Mouse (Mus musculus) cerebellum, postnatal 14 days (tissue): ENCODE results near the gene Gm28308.

Experiments used
- DNase-seq, 2 experiments: peaks; one replicate each; pipeline ENCODE4 v3.0.0; 2021; ENCODE audit warnings: mixed read lengths in 2 of 2

Gene Gm28308

DNA sequence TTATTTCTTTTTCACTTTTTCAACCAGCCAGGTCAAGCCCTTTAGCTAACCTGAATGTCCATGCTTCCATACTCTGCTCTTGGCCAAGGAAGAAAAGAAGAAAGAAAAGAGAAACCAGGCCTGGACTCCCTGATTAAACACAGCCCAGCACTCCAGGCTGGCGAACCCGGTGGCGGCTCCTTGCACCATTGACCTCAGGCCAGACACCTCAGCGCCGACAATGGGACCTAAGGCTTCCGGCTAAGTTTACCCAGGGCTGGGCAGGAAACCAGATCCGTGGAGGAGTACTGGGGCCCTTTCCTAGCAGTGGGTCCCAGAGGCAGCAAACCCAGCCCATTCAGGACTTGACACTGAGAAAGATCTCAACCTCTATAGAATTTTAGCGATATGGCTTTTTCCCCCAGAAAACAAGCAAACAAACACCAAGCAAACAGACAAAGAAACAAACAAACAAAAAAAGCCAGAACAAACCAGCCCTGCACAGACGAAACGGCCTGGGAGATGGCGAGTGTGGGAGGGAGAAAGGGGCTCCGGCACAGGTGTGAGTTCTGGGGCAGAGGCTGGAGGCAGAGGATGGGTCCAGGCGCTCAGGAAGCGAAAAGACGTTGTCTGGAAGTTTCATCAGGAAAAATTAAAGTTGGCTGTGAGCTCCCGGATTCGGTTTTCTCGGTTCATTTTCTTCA is 18.9 kb upstream of the Gm28308 start:
- no peak for DNase-seq

DNA sequence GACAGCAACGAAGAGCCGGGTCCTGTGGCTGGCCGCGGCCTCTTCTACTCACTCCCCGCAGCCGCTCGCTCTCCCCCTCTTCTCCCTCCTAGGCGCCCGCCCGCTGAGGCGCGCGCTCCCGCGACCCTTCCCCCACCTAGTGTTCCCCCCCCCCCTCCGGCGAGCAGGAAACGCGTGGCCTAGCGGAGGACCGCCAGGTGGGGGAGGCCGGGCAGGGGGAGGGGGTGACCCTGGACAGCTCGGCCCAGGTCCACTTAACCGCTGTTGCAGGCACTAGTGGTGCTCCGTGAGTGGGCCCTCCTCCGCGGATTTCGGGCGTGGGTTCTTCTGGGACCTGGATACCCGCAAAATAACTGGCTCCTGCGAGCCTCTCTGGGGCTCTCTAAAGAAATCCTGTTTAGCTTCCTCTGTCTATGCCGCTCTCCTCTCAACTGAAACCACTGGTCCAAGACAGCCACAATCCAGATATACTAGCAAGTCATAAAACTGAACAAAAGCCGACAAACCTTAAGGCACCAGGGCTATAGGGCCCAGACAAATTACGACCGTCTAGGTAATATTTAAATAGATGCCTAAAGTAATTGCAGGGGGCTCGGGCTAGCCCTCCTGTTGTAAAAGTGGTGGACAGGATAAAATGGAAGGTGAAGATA is 17.5 kb upstream of the Gm28308 start, which contains the start of gene Hoxa9:
Hoxa9 (minus strand) TSS at position 574 of the 650 bp plus-strand sequence.
- no peak for DNase-seq

DNA sequence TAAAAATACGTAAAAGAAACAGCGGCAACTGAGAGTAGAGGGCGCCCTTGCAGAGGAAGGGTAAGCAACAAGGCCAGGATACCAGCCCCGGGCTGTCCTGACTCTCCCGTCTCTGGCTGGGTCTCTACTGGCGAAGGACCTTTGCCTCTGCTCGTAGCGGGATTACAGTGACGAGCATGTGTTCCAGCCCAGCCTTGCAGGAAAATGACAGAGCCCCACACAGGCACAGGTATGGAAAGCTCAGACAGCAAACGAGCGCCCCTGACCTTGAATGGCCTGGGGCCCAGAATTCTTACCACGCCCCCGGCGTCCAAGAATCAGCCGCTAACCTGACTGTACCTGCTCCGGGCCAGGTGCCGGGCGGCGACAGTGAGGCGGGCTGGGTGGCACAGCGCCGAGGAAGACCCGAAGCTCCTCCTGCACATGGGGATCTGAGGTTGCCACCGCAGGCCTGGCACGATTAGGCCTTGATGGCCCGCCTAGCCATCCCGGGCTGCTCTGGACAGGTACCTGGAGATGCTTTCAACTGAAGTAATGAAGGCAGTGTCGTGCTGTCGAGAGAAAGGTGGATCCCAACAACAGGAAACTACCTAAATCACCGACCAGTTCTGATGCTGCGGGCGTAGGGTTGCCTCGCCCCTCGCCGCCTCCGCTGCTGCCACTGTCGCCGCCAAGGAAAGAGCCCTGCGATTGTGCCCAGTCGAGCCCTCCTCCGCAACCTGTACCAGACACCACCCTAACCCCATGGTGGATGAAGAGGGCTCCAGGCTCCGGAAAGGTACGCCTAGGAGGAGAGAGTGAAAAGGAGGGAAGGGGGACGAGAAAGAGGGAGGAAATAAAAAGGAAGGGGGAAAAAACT is 16.6 kb upstream of the Gm28308 start:
- no peak for DNase-seq

DNA sequence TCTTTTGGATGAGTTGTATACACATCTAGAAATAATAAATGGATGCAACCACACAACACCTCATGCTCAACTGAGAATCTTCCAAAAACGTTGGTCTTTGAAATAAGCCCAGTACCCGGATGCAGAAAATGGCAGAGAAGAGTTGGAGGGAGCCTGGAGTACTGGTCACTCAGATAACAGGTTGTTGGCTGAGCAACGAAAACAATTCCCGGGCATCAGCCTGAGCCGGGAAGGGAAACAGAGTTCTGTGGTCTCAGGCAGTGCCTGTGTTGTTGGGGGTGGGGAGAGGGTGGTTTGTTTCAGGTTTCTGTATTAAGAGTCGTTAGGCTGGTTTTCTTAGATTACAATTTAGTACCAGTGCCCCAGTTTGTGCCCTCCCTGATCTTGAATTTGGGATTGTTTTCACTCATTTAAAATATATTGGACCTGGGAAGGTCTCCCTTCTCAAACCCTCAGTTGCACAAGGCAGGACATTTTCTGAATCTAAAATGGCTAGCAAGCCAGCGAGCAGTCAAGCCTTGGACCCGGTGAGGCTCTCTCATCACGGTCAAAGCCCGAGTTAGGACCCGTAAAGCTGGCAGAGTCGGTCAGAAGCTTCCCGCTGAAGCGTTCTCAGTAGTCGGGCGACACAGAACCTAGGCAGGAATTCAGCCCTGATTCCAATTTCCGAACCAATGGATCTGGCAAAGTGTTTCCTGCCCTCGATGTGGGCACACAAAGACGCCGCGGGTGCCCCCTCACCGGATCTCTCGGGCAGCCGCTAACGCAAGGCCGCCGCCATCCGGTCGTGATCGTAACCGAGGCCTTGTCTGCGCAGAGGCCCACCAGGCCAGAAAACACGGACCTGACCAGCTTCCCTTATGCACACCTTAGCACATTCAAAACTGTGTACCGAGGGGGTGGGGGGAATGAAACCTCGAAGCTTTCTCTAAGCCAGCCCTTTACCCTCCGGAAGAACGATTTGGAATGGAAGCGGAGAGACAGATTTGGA is 15.6 kb upstream of the Gm28308 start:
- DNase-seq, result peak in 1 of 2 experiments; percentile 20

DNA sequence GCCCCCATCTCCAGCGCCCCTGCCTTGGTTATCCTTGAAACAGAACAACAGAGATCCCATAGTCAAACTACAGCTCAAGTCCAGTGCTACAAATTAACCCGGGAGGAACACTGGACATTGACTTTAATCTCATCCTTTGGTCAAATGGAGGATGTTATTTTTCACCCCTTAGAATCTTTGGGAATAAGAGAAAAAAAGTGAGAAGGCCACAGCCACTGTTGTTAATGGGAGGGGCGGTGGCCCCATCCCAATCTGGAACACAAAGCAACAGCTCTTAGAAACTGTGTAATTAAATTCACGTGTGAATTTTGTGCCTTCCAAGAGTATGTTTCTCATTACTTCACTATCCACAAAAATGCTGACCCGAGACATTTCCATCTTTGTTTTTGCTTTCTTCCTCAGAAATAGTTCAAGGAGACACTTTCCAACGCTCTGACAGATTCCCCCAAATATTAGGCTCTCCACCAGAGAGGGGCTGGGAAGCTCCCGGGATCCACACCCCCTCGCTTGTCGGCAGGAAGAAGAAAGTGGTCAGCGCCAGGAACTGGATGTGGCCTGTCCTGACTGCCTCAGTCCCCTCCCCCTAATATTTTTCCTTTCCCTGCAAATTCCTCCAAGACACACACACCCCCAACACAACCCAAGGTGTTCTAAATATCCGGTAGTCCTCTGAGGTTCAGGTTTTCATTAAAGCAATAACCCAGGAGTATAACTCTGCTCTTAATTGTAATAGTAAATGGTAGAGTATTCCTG is 14.5 kb upstream of the Gm28308 start:
- no peak for DNase-seq

DNA sequence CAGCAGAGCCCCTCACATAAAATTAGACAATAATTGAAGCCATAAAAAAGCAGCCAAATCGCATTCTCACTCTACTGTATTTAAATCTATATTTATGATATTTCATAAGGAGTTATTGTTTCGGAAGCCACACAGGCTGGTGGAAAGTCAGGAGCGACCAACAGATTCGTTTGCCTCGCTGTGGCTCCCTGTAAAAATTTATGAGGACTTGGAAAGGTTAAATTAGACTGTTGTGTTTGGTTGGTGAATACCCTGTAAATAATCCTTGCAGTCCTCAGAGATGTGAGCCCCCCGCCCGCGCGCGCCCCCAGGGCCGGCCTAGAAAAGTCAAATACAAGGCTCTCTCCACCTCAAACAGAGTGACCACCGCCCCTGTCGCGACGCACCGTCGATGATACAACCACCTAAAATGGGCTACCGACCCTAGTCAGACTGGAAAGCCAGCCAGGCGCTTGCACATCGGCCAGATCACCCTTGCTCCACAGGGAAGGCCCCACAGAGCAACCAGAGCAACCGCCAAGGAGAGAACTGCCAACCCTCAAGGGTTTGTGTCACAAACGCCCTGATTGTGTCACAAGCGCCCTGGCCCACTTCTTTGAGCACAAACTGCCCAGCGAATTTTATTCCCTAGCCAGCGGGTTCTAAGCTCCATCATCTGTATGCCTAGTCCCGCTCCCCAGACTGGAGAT is 13.6 kb upstream of the Gm28308 start:
- DNase-seq, result no peak

DNA sequence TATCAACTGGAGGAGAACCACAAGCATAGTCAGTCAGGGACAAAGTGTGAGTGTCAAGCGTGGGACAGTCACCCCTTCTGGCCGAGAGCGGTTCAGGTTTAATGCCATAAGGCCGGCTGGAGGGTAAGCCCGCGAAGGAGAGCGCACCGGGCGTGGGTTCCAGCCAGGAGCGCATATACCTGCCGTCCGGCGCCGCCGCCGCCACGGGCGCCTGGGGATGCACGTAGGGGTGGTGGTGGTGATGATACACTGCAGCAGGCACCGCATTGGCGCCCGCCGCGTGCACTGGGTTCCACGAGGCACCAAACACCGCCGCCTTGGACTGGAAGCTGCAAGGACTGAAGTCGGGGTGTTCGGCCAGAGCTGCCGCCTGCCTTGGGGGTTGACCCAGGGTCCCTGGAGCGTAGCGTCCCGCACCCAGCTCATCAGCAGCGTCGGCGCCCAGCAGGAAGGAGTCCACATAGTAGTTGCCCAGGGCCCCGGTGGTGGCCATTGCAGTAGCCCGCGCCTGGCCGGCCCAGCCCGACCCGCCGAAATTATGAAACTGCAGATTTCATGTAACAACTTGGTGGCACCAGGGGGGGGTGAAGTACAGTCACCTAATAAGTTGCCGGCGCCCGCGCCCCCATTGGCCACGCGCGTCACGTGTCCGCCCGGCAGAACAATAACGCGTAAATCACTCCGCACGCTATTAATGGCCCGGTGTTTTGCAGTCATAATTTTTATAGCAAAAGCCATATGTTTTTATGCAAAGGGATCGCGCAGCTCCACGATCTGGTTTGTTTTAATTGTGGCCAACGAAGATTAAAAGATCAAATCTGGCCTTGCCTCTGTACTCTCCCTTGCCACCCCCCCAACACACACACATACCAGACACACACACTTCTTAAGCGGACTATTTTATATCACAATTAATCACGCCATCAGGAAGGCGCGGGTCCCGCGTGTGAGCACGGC is 12.8 kb upstream of the Gm28308 start:
- DNase-seq, result no peak

DNA sequence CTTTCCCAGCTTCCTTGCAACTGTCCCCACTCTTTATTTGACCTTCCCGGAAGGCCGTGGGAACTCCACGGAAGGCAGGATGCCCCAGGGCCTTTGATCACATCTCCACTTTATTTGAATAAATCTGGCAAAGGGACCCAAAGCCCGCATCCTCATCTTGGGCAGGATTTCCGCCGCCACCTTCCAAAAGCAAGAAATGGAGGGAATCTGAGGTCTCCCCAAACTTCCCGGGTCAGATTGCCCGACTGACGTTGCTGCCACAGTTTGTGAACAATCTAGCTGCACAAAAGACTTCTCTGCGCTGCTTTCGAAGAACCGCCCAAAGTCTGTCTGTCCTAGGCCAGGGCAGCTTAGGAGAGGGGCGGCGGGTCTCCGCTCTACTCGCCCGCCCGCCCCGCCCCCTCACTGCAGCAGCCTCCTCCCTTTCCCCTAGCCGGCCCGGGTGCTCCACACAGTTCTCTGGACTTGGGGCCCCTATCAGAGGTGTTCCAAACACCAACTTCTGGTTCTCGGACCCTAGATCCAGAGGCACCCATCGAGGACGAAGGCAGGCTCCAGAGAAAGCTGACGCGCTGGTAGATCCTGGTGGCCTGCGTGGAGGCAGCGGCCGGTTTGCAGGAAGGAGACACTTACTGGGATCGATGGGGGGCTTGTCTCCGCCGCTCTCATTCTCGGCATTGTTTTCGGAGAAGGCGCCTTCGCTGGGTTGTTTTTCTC is 11.9 kb upstream of the Gm28308 start:
- no peak for DNase-seq

DNA sequence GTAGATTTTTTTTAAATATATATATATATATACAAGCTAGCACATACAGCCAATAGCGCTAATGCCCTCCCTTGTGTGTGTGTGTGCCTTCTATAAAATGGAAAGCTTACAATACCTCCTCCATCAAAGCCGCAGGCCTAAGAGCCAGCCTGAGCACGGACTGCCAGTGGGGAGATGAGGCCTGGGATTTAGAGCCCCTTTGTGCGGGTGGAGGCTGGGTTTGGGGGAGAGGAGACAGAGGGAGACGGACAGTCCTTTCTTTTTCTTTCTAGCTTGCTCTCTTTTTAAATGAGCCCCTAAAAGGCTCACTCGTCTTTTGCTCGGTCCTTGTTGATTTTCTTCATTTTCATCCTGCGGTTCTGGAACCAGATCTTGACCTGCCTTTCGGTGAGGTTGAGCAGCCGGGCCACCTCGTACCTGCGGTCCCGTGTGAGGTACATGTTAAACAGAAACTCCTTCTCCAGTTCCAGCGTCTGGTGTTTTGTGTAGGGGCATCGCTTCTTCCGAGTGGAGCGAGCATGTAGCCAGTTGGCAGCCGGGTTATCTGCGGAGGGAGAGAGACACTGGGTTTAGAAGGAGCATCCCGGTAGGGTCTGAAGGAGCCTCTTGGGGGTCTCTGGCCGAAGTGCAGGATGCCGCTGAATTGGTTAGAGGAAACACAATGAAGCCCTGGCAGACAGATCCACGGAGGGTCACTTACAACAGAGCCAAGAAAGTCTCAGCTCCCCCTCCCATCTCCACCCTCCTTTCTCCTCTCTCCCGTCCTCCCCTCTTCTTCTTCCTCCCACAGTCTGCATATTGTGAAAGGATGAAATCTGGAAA is 11.0 kb upstream of the Gm28308 start:
- DNase-seq, result no peak

DNA sequence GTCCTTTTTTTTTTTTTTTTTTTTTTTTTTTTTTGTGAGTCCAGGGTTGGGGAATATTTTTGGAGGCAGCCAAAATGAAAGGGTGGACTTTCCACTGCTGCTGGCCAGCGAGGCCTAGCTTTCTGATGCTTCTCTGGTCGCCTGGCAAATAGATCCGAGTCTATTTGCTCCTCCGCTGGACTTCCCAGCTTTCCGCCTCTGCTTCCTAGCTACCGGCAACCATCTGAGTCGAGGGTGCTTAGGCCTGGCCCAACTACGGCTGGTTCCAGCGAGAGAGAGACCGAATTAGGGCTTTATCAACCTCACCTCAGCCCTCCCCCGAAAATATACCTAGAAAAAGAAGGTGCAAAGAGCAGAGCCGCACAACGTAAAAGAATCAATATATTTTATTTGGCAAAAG is 9.6 kb upstream of the Gm28308 start:
- no peak for DNase-seq

DNA sequence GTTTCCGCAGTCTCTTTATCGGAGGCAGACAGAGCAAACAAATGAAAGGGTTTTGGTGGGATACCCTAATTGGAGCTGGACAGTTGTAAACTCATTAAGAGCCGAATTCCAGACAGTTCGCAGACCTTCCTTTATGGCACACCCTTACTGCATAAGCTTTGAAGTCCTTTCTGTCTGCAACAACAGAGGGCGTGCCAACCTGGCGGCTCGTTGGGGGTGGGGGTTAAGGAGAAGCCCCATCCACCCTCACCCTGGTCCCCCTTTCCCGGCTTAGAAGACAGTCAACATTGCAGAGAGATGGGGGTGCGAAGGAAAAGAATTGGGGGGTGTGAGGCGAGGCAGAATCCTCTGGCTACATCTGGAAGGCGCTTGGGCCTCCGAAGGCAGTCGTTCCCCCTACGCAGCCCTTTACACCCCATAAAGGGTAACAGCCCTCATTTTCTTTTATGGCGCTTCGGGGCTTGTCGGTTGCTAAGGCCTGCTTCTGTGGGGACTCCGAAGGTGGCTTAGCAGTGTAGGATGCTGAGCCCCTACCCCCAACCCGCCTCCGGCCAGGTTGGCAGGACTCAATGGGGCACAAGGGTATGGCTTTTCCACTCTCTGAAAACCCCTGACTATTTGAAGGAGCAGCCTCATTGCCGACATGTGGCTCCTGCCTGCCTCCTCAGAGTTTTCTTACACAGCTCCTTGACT is 9.0 kb upstream of the Gm28308 start:
- DNase-seq, result peak in 1 of 2 experiments; percentile 28

DNA sequence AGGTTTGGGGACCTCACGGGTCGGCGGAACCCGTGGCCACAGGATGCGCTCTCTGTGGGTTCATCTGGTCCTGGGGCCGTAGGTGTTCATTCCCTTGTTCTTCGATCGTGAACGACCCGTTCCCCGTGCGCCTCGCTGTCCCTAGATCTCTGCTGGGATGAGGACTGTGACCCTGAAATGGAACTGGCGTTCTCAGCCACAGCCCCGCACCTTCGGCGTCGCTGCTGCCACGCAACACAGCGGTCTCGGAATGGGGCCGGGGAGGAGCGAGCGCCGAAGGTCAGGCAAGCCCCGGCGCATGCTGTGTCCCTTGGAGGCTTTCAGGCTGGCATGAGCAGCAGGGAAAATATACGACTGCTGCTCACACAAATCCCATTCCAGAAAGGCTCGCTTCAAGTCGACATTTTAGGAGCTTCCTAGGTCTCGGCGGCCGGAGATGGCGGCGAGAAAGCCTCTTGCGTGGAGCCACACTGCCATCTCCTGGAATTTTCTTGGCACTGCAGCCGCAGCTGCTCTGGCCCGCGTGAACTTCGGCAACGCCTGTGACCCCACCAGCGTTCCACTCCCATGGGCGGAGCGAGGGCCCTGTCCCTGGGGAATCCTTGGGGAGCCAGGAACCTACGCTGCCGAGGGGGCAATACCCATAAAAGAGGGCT is 8.3 kb upstream of the Gm28308 start, which contains the start of gene Hoxa7:
Hoxa7 (minus strand) TSS at position 518 of the 656 bp plus-strand sequence.
- DNase-seq, result peak; percentile 92

DNA sequence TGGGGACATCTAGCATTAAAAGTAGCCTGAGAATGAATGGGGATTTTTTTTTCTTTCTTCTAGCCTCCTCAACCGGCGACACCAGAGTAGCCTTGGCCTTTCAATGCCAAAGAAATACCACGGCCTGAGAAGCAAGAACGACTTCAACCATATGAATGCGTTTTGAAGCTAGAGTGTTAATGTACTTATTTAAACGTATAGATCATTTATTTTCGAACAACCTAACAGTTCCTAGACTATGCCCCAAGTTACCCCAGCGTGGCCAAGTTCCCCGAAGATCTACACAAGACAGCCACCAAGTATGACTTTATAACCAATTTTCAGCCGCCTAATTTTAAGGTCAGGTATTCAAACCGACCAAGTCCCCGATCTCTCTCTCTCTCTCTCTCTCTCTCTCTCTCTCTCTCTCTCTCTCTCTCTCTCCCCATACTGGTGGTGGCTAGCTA is 7.7 kb upstream of the Gm28308 start:
- peak in 1 of 2 experiments; percentile 40 for DNase-seq

DNA sequence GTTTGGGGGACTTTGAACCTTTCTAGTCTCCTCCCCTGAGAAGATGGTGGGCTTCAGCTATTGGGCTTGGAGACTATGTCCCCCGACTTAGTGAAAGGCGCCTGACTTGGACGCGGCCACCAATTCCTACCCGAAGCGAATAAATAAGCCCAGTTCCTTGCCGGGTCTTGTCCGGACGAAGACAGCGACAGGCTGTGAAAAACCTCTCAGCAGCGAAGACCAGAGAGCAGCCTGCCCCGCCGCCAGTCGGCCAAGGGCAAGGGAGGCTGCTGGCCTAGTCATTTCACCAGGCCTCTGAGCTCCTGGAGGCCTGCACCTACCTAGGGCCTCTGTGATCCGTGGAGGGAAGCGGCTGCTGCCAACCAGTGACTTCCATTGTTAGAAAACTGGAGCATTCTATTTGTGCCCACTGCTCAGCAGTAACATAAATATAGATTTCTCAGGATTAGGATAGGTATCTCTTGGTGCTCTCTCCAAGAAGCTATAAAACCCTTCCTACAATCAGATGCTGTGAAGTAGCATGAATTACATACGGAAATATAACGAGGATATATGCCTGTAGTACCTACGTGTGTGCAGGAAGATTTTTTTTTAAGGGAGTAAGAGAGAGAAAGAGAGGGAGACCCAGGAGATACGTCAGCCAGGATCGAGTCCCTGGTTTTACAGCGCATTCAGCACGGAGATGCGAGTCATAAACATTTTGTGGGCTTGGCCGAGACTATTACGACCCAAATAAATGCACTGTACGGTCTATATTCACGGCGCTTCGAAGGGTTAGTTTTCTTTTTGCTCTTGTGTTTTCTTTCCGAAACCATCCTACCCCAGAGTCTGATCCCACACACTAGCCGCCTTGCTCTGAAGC is 7.1 kb upstream of the Gm28308 start:
- DNase-seq, result peak; percentile 25 to 46

DNA sequence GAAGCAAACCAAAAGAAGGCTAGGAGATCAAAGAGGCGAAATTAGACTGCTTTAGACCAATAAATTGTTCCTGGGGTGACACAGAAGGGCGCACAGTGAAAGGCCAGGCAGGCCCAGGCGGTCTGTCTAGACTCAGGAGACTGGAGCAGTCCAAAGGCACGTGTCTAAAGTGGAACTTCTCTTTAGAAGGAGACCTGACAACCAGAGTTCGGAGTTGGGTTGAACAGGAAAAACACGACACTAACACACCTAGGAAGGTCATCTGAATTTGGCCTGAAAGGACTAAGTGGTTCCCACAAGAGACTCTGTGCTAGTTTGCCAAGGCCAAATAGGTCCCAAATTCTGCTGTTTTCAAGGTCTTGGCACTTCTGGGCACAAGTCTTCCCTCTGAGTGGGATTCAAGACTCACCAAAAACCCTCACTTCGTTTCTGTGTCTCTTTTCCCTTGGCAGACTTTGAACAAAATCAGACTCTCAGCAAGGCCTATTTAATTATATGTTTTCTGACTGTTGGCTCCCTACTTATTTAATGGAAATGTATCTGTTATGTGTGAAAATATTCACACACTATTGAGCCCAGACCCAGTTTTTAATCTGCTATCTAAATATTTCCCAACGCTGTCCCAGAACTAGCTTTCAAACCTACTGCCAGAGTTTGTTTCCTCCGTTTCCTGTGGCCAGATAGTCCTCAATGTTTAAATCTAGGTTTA is 6.2 kb upstream of the Gm28308 start:
- no peak for DNase-seq
